Mouse (Mus musculus) testis, postnatal 10 days (tissue): Measurements from ENCODE around the gene Rnf26.

Experiments used
- DNase-seq: peaks from one replicate; pipeline ENCODE4 v3.0.0; 2021; ENCODE audit warnings: low spot score

The Rnf26 gene

GRCm38 (mm10) chr9:44045884-44046272, 67.4 kb downstream of the Rnf26 start:
- DNase-seq: no peak
